Mouse (Mus musculus) erythroblast, embryonic 14.5 days (primary cell): ENCODE data around the gene Drc3.

Experiments used
- GATA1 ChIP-seq: IDR thresholded peaks from 2 replicates; pipeline ENCODE4 v1.6.1; 2012; ENCODE audit warnings: low read length, inconsistent platforms, mixed read lengths
- TAL1 ChIP-seq: IDR thresholded peaks from 3 replicates; pipeline ENCODE4 v1.6.1; 2012; ENCODE audit warnings: low read length, inconsistent platforms, mixed read lengths

GRCm38 (mm10) chr11:60423006-60423405 is 69.9 kb downstream of the Drc3 start:
- TF ChIP-seq GATA1 = no peak
- no peak for TF ChIP-seq TAL1
